Mouse (Mus musculus): ENCODE data around the gene AY358078. TPM values are rescaled to one million over a fixed set of nuclear protein-coding genes. Genes with fewer than 3 reads are reported as not detected.
A peak's percentile ranks its signal among the peaks of the same experiment; 100 is the strongest.
"Not testable (repeated sequence)": the region's sequence is repeated elsewhere in the genome, so short reads cannot be mapped to it uniquely, and the experiment has no call there.

Gene AY358078
- polyA plus RNA-seq (2016; fragmentation: Nextera tagmentation; extraction: Ambion mirVana), result not detected in 2 replicates

DNA sequence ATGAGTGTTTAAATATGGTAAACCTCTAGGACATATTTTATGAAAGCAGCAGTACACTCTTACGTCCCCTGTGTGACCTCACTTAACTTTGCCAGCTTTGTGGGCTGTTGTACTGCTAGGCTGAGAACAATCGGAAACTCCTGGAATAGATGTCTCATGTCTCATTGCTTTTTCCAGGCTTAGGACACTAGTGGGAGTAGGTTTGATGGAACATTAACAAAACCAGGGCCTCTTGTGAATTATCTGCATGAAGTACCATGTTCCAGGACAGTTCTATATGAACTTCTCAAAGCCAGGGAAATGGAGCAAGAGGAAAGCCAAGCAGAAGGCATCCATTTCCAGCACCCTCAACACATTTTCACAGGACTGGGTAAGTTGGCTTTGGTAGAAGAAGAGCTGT lies at the start of gene AY358078:
TSS of gene AY358078 (plus strand) at position 301 of the 400 bp plus-strand sequence.
- Histone ChIP-seq H3K36me3 (no peaks in the 10 kb centered on the region), H3K9ac (no peak within 1 kb of the TSS), H3K27ac (no peak within 1 kb of the TSS), H3K4me3 (no peak within 1 kb of the TSS), H3K4me1 (no peaks in the 10 kb centered on the region), H3K4me2 (replicated peaks) (no peak within 1 kb of the TSS), H3K9me3 (replicated peaks) (no peaks in the 10 kb centered on the region), H3K27me3 (no peaks in the 10 kb centered on the region)
- ATAC-seq (ENCODE audit: low FRiP score), result no peak
- 88% methylated on average over 2 of the region's 2 CpGs for WGBS

DNA sequence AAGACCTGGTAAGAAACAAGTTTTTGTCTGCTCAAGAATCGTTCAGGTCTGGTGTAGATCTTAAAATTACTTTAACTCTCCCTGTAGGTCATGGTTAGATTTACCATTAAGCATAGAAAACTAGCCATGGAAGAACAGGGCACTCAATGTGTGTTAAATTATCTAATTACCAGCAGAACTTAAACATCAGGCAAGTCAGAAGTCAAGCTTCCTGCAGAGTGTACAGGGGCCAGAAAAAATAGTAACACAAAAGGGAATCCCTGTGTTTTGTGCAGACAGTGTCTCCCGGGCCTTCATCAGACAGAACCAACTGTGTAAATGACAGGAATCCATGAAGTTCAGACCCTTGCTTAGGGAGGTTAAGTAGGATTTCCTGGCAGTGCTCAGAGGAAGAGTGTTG lies 43.9 kb upstream of the AY358078 start:
- Histone ChIP-seq H3K27me3 (no peaks in the 10 kb centered on the region), H3K27ac (no peak overlapping the region), H3K4me3 (no peak overlapping the region), H3K4me1 (no peaks in the 10 kb centered on the region), H3K9me3 (replicated peaks) (no peaks in the 10 kb centered on the region), H3K4me2 (replicated peaks) (no peak overlapping the region), H3K9ac (no peak overlapping the region), H3K36me3 (no peaks in the 10 kb centered on the region)
- 61% methylated on average over 2 of the region's 2 CpGs for WGBS
- ATAC-seq (ENCODE audit: low FRiP score), result no peak

DNA sequence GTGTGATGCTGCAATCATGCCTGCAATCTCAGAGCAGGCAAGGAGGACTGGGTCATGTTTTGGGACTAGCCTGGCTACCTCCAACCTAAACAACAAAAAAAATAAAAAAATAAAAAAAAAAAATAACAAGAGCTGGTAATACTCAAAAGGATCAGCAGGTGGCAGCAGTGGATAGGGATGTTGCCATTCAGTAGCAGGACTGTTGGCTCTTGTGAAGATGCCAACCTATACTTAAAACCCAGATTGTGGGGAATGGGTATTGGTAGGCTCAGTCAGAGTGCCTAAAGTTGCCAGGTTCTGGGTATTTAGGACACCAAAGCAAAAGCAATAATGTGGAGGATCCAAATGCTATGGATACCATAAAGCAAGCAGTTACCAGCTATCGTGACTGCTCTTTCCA lies 28.5 kb upstream of the AY358078 start:
- H3K4me3 ChIP-seq; ATAC-seq (ENCODE audit: low FRiP score); H3K27ac ChIP-seq; H3K4me2 ChIP-seq (replicated peaks); H3K9me3 ChIP-seq (replicated peaks); H3K36me3 ChIP-seq; H3K4me1 ChIP-seq; H3K9ac ChIP-seq; H3K27me3 ChIP-seq: not testable (repeated sequence)
- 100% methylated on average over 1 of the region's 1 CpGs for WGBS

DNA sequence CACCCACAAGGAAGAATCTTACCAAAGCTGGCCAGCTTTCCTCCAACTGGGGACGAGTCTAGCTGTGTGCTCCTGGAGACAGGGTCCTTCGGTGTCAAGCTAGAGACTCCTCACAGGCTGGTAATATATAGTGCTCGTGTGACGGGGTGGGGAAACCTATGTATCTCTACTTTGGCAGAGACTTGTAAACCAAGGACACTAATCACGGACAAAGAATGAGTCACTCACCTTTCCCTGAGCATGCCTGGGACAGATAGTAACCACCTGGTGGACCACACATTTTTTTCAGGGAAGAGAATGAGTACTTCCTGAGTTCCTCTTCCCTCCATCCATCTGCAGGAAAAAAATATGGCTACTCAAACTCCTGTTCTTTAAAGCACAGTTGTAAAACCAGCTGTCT lies 26.4 kb upstream of the AY358078 start, which contains the start of gene Ang4:
TSS of gene Ang4 (minus strand) at position 101 of the 400 bp plus-strand sequence.
- Histone ChIP-seq H3K36me3 (no peaks in the 10 kb centered on the region), H3K9me3 (replicated peaks) (no peaks in the 10 kb centered on the region), H3K4me2 (replicated peaks) (no peak within 1 kb of the TSS), H3K27me3 (no peaks in the 10 kb centered on the region), H3K27ac (no peak within 1 kb of the TSS), H3K9ac (no peak within 1 kb of the TSS), H3K4me1 (no peaks in the 10 kb centered on the region), H3K4me3 (no peak within 1 kb of the TSS)
- ATAC-seq (ENCODE audit: low FRiP score), result no peak
- WGBS, result 91% methylated on average over 5 of the region's 5 CpGs

DNA sequence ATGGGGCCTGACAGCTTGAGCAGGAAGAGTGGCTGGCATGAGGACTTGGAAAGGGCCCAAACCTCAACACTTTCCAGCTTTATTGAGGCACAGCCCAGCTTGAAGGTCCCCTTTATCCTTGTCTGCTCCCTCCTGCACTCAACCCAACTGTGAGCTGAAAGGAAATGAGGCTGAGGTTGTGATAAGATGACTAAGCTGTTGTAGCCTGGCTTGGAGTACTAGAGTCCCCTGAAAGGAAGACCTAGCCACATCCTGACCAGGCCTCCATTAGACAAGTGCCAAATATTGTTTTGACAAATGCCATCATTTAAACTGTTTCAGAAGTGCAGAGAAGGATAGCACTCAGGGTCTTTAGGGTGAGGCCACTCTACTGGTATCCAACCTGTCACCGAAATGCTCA lies 22.1 kb upstream of the AY358078 start:
- Histone ChIP-seq H3K36me3 (no peaks in the 10 kb centered on the region), H3K4me2 (replicated peaks) (no peak overlapping the region), H3K4me1 (no peaks in the 10 kb centered on the region), H3K27me3 (no peaks in the 10 kb centered on the region), H3K4me3 (no peak overlapping the region), H3K9ac (no peak overlapping the region), H3K9me3 (replicated peaks) (no peaks in the 10 kb centered on the region), H3K27ac (no peak overlapping the region)
- 94% methylated on average over 1 of the region's 1 CpGs for WGBS
- ATAC-seq (ENCODE audit: low FRiP score), result no peak

DNA sequence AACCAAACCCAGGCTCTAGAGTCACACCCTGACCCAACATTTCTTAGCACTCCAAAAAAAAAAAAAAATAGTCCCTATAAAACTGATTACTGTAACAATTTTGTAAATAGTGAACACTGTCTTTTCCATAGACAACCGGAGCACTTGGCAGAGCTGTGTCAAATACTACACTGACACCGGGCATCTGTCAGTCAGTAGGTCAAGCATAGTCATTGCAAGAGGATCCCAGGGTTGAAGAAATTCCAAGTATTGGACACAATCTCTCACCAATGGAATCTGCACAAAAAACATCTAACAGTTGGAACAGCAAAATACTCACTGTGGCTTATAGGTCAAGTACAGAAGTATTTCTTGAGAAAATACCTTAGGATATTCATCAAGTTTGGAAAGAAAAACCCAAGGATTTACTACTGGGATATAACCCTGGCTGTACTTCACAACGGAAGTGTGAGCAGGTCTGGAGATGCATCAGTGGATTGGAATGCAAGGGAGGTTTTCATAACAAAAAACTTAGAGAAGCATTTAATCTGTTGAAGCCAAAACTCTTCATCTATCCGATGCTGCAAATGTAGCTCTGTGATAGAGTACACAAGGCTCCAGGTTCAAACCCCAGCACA lies 20.9 kb upstream of the AY358078 start:
- Histone ChIP-seq H3K4me3 (no peak overlapping the region), H3K27ac (no peak overlapping the region), H3K27me3 (no peaks in the 10 kb centered on the region), H3K4me2 (replicated peaks) (no peak overlapping the region), H3K9me3 (replicated peaks) (no peaks in the 10 kb centered on the region), H3K36me3 (no peaks in the 10 kb centered on the region), H3K4me1 (no peaks in the 10 kb centered on the region), H3K9ac (no peak overlapping the region)
- no peak for ATAC-seq (ENCODE audit: low FRiP score)
- WGBS, result 85% methylated on average over 4 of the region's 4 CpGs

DNA sequence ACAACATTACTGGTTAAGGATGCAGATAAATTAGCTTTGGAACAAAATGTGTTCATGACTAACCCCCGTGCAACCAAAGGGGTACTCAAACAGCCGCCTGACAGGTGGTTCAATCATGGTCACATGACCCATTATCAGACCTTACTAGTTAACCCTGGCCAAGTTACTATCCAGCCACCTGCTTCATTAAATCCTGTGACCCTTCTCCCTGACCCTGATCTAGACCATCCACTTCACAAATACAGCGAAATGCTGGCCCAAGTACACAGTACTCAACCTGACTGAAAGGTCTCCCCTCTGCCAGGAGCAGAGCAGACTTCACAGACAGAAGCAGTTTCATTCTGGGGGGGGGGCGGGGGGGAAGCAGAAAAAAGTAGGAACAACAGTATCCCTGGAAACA lies 13.5 kb upstream of the AY358078 start:
- Histone ChIP-seq H3K9ac (no peak overlapping the region), H3K4me1 (no peaks in the 10 kb centered on the region), H3K36me3 (no peaks in the 10 kb centered on the region), H3K27ac (no peak overlapping the region), H3K9me3 (replicated peaks) (no peaks in the 10 kb centered on the region), H3K27me3 (no peaks in the 10 kb centered on the region), H3K4me2 (replicated peaks) (no peak overlapping the region), H3K4me3 (no peak overlapping the region)
- WGBS, result 74% methylated on average over 4 of the region's 4 CpGs
- ATAC-seq (ENCODE audit: low FRiP score), result no peak

DNA sequence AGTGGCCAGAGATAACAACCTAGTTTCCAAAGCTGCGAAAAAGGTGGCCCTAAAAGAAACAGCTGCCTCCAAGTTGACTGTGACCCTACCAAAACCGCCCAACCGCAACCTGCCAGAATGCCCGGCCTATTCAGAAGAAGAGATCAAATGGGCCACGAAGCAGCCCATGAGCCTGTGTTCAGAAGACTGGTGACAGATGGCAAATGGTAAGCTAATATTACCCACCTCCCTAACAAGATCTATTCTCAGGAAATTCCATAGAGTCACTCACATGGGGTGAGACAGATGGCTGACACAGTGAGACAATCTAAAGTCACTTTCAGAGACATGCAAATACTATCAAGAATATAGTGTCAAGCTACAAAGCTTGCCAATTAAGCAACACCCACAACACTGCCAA lies 12.8 kb upstream of the AY358078 start:
- Histone ChIP-seq H3K9me3 (replicated peaks) (no peaks in the 10 kb centered on the region), H3K9ac (no peak overlapping the region), H3K36me3 (no peaks in the 10 kb centered on the region), H3K4me2 (replicated peaks) (no peak overlapping the region), H3K4me3 (no peak overlapping the region), H3K4me1 (no peaks in the 10 kb centered on the region), H3K27me3 (no peaks in the 10 kb centered on the region), H3K27ac (0 out of 2 replicates have a peak overlapping the region, but pooled peaks have one; percentile 12)
- 64% methylated on average over 5 of the region's 5 CpGs for WGBS
- peak; percentile 35; the same call in 1 of the 2 replicates for ATAC-seq (ENCODE audit: low FRiP score)

DNA sequence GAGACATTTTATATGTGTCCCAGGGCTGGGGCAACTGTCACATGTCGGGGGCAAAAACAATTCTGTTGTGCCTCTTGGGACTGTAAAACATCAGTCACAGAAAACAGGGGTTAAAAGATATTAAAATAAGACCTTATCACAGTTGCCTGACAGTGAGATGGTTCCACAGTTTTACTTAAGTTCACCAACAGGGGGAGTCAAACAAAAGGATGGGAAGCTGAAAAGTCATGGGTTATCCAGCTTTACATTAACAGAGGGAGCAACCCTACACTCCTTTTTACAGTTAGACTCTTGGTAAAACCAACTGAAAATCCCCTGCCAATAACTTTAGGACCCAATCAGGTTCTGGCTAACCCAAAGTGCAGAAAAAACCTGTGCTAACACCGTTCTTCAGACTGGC lies 10.7 kb upstream of the AY358078 start:
- no peaks in the 10 kb centered on the region for H3K27me3 ChIP-seq
- no peak overlapping the region for H3K4me2 ChIP-seq (replicated peaks)
- H3K9ac ChIP-seq, result no peak overlapping the region
- no peak for ATAC-seq (ENCODE audit: low FRiP score)
- H3K4me3 ChIP-seq, result no peak overlapping the region
- no peaks in the 10 kb centered on the region for H3K9me3 ChIP-seq (replicated peaks)
- H3K4me1 ChIP-seq, result no peaks in the 10 kb centered on the region
- no peak overlapping the region for H3K27ac ChIP-seq
- 77% methylated on average over 2 of the region's 2 CpGs for WGBS
- H3K36me3 ChIP-seq, result no peaks in the 10 kb centered on the region

DNA sequence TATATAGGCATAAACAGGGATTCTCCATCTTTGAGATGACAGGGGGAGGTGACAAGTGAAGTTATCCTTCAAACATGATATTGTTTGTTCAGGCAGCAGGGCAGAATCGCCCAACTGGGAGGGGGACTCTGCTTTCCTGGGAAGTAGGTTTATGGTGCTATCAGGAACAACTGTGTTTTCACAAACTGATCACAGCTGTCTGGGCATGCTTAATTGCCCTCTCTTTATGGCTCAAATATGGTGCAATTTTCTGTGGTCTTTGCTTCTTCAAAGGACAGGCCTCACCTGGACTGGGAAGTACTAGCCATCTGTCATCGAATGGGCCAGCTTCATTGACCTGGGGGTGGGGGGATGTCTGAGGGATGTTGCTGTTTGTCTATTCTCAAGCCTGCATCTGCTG lies 5.7 kb upstream of the AY358078 start:
- 68% methylated on average over 2 of the region's 2 CpGs for whole genome bisulfite sequencing
- no peak overlapping the region for H3K9ac ChIP-seq
- H3K4me2 ChIP-seq (replicated peaks), result no peak overlapping the region
- H3K36me3 ChIP-seq, result no peaks in the 10 kb centered on the region
- H3K27me3 ChIP-seq, result no peaks in the 10 kb centered on the region
- no peak overlapping the region for H3K4me3 ChIP-seq
- no peak for ATAC-seq (ENCODE audit: low FRiP score)
- peaks cover 3% of the 10 kb centered on the region; the same call in 1 of the 2 replicates for H3K4me1 ChIP-seq
- no peaks in the 10 kb centered on the region for H3K9me3 ChIP-seq (replicated peaks)
- H3K27ac ChIP-seq, result no peak overlapping the region

DNA sequence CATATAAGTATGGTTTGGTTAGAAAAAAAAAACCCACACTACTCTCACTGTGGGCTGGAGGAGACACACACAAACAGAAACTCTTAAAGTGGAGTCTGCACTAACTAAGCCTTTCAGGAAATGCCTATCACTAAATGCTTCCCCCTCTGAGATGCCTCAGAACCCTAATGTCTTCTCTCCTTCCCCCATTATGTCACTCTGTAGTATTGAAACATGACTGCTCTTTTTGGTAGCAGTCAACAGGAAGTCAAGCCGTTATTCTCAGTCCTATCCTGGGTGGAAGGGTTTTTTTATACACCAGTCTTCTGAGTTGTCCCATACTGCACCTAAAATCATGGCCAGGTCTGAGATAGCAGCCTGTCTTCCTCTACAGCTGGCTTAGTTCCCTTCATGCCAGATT lies 26.8 kb downstream of the AY358078 start:
- H3K9me3 ChIP-seq (replicated peaks), result no peaks in the 10 kb centered on the region
- no peak overlapping the region for H3K4me2 ChIP-seq (replicated peaks)
- WGBS, result 82% methylated on average over 1 of the region's 1 CpGs
- no peak overlapping the region for H3K27ac ChIP-seq
- no peaks in the 10 kb centered on the region for H3K27me3 ChIP-seq
- no peak for ATAC-seq (ENCODE audit: low FRiP score)
- H3K36me3 ChIP-seq, result no peaks in the 10 kb centered on the region
- no peak overlapping the region for H3K9ac ChIP-seq
- H3K4me1 ChIP-seq, result no peaks in the 10 kb centered on the region
- no peak overlapping the region for H3K4me3 ChIP-seq

DNA sequence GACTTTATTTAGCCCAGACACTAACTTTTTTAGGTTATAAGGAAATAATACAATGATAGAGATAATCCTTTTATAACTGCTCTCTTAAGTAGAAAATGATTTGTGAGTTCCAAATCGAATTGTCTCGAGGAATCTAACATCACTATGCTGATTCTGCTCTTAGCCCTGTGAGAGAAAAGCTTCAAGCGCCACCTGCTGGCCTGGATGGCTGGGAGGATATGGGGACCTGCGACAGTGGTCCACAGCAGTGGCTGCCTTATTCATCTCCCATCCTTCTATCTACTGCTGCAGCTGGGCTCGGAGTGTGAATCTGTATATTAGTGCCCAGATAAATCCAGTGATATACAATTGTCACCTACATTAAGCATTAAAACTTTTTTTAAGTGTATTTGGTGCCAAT lies 28.0 kb downstream of the AY358078 start:
- not testable (repeated sequence) for H3K4me3 ChIP-seq; H3K36me3 ChIP-seq; ATAC-seq (ENCODE audit: low FRiP score); H3K27me3 ChIP-seq; H3K9ac ChIP-seq; H3K4me1 ChIP-seq; H3K4me2 ChIP-seq (replicated peaks); H3K9me3 ChIP-seq (replicated peaks); H3K27ac ChIP-seq
- 44% methylated on average over 5 of the region's 5 CpGs for WGBS

DNA sequence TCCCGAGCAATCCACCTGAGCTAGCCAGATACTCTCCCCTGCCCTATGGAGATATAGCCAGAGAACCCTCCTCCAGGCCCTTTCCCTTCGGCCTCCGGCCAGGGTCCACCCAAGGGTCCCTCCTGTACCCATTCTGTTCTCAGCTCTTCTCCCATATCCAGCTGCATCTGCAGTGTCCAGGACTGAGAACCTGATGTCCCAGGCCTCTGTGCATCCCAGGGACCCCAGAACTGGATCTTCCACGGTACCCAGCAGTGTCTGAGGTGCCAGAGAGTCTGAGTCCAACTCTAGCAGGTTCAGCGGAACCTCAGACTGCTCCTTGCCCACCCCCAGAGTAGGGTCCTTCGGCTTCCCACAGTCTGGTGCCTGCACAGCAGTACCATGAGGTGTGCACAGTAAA lies 29.3 kb downstream of the AY358078 start:
- Histone ChIP-seq H3K27me3 (no peaks in the 10 kb centered on the region), H3K4me1 (no peaks in the 10 kb centered on the region), H3K27ac (no peak overlapping the region), H3K4me3 (no peak overlapping the region), H3K9me3 (replicated peaks) (no peaks in the 10 kb centered on the region), H3K9ac (no peak overlapping the region), H3K36me3 (no peaks in the 10 kb centered on the region), H3K4me2 (replicated peaks) (no peak overlapping the region)
- 87% methylated on average over 6 of the region's 6 CpGs for WGBS
- ATAC-seq (ENCODE audit: low FRiP score), result no peak
